Mouse (Mus musculus): ENCODE data around the gene Zmynd11.

Gene Zmynd11

DNA sequence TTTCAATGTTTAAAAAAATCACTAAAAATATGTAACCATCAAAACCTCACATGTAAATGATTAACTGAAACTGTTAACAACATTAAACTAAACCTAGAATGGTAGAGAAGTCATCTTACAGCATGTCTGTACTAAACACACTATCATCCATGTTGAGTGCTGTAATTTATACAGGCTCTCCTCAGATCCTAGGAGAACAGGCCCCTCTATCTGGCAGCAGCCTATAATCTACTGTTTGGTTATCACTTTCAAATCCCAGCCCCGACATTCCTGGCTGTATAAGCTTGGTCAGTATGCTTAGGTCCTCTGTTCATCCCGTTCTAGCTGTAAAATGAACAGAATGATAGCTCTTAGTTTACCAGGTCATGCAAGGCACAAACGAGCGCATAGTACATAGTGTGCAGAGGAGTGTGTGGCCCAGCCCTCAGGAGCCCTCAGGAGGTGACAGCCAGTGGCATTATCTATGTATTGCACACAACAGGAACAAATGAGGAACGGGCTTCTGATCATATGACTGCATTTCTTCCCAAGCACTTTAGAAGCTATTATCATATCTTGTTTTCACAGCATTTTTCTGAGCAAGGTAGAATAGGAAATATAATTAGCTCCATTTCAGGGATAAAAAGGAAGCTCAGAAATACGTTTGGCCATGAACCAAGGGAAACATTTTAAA is 51.5 kb downstream of the Zmynd11 start:
- no peak for DNase-seq (ENCODE audit: low spot score in 2 of 2)

DNA sequence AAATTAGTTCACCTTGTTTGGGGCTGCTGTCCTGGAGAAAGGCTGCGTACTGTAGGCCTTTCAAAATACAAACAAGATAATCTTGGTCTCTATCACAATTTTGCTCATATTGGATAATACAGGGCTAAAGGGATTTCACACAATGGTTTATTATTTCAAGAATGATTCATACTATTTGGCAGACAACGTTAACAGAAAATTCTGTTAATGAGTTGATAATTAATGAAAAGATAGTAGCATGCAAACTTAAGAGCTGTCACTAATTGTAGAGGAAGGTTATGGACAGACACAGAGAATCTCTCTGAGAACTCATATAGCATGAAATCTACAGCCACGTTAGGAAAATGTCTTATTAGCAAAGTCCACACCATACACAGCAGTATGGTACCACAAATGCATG is 52.2 kb downstream of the Zmynd11 start:
- no peak for DNase-seq (ENCODE audit: low spot score in 2 of 2)

- DNase-seq (ENCODE audit: low spot score in 2 of 2): no peak
Observed at GRCm38 (mm10) chr13:9712409-9712808, 52.7 kb downstream of the Zmynd11 start.

- no peak for DNase-seq (ENCODE audit: low spot score in 2 of 2)
Observed at GRCm38 (mm10) chr13:9708433-9709240, 56.5 kb downstream of the Zmynd11 start.

DNA sequence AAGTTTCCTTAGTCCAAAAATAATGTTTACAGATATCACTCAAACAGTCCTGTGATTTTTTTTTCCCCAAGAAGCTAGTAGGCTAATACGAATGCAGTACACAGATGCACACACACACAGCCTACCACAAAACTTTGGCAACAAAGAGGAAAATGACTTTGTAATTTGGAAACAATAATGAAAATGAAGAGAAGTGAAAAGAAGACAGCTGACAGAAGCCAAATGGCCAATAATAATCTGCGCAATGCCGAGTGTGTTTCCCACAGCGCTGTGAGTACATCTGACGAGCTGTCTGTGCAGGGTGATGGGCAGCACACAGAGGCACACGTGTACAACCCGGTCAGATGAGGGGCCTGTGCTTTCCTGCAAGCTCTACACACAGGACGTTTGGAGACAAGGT is 58.4 kb downstream of the Zmynd11 start:
- no peak for DNase-seq (ENCODE audit: low spot score in 2 of 2)

GRCm38 (mm10) chr13:9702615-9703235 is 62.4 kb downstream of the Zmynd11 start:
- DNase-seq (ENCODE audit: low spot score in 2 of 2): no peak

GRCm38 (mm10) chr13:9697340-9697739 is 67.8 kb downstream of the Zmynd11 start:
- DNase-seq (ENCODE audit: low spot score in 2 of 2): no peak

DNA sequence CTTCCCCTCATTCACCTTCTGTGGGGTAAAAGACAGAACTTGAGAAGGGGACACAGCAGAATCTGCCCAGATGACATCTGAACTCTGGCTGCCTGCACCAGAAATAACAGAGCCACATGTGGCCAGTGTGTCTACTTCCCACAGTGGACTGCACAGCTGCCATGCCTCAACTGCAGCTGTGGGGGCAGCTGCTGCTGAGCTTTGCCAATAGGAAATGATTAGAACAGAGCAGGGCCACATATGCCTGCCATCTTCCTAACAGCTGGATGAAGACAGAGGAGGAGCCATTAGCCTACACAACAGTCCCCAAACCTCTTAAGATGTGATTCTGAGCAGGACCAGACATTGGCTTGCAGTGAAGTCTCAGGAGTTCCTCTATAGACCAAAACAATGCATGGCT is 69.3 kb downstream of the Zmynd11 start:
- no peak for DNase-seq (ENCODE audit: low spot score in 2 of 2)

GRCm38 (mm10) chr13:9695403-9695802 is 69.7 kb downstream of the Zmynd11 start:
- no peak for DNase-seq (ENCODE audit: low spot score in 2 of 2)

GRCm38 (mm10) chr13:9694651-9695050 is 70.5 kb downstream of the Zmynd11 start:
- DNase-seq (ENCODE audit: low spot score in 2 of 2): no peak

DNA sequence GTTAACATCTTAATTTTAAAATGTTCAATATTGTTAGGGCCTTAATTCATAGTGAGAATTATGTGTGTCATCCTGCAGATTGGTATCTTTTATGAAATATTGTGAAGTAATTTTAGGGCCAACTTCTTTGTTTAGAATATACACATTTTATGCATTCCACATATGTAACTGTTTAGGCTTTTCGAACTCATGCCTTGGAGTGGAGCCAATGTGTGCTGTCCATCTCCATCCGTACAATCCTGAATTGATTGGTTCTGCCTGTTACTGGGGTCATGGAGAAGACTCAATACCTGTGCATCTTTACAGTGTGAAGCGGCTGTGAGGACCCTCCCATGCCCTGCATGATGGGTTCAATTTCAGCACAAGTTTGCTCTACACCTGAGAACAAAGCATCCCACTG is 72.3 kb downstream of the Zmynd11 start:
- no peak for DNase-seq (ENCODE audit: low spot score in 2 of 2)

DNA sequence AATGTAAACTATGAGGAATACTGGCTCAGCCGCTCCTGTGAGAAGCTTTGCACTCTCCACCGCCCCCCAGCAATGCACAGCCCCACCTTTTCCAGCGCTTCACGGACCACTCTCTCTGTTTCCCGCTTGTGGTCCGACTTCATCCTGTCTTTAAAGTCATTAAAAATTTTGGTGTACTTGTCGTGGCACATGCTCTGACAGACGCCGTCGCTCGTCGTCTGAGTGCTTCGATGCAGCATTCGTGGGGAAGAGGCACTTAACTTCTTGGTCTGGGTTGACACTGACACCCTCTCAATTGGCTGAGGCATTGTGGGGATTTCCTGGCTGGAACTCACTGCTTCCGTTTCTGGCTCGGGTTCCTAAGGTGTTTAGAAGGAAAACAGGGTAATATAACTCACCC is 75.8 kb downstream of the Zmynd11 start:
- no peak for DNase-seq (ENCODE audit: low spot score in 2 of 2)

GRCm38 (mm10) chr13:9686765-9687164 is 78.4 kb downstream of the Zmynd11 start:
- no peak for DNase-seq (ENCODE audit: low spot score in 2 of 2)

DNA sequence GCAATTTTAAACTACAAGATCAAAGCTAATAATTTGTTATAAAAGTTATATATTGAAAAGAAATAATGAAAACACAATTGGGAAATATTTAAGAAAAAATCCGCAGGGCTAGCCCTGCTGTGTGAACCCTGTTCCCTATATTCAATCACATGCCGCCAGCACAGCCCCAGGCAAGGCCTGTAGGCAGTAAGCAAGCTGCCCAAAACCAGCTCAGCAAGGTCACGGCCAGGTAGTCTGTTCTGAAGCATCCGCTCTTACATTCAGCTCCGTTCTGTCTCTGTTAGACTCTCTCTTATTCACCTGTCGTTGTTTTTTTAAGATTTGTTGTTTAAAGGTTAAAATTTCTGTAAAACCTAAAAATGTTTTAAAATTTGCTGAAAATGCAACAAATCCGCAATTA is 78.9 kb downstream of the Zmynd11 start:
- DNase-seq (ENCODE audit: low spot score in 2 of 2): no peak

DNA sequence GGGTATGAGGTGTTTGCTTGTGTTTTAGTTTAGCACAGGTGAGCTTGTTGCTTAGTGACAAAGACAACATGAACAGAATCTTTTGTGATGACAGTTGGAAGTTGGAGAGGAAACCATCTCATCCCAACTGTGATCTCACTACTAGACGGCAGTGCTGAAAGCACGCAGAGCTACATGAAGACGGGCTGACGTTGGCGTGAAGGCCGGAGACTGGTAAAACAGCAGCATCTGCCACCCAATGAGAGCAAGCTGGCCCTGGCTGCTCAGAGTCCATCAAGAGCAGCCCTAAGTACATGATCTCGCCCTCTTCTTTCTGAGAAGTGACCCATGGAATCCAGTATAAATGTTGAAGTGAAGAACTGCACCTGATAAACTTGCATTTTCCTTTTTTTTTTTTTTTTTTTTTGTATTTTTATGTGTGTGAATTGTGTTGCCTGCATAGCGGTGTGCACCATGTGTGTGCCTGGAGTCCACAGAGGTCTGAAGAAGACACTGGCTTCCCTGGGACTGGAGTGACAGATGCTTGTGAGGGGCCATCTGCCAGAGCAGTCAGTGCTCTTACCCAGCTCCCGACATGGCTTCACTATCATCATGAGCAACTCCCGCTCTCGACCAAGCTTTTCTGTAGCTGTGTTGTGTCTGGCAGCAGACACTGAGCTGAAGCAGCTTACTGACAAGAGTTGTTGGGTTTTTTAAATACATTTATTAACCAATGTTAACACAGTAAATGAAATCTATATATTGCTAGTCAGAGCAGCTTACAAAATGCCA is 80.8 kb downstream of the Zmynd11 start:
- no peak for DNase-seq (ENCODE audit: low spot score in 2 of 2)

DNA sequence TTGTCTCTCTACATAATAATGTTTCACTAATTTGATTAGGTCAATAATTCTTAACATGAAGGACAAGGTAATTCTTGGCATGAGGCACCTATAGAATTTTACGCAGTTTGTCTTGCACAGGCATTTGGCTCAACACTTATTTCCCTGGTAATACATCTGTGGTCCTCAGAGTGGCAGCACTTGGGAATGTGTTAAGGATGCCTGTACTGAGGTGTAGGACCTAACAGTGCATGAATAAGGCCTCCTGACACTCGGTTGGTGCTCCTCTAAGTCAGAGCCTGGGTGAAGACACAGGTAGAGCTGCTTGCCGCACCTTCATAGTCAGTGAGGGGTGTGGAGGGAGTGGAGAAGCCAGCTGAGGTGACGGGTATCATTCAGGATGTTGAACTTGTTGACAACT is 81.8 kb downstream of the Zmynd11 start:
- no peak for DNase-seq (ENCODE audit: low spot score in 2 of 2)

DNA sequence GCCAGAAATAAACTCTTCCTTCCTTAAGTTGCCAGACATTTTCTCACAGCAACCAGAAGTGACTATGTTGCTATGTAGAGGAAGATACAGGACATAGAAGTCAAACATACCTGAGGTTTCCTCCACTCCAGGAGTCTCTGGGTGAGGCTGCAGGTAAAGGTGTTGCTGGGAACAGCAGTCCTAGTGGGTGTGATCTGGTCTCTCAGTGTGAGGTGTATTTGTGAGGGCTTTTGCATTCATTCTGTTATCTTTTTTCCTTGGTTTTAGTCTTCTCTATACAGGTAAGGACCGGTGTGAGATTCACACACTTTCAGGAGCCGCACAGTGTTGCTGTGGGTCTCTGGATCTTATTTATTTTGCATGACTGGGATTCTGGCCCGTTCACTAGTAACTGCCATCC is 83.6 kb downstream of the Zmynd11 start:
- DNase-seq (ENCODE audit: low spot score in 2 of 2): no peak

DNA sequence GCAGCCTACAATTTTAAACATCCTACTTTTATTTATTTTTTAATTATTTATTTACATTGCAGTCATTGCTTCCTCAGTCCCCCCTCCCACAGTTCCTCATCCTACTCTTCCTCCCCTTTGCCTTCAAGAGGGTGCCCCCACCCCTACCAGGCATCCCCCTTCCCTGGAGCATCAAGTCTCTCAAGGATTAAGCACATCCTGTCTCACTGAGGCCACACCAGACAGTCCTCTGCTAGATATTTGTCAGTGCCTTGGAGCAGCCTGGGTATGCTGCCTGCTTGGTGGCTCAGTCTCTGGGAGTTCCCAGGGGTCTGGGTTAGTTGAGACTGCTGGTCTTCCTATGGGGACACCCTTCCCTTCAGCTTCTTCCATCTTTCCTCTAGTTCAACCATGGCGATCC is 91.0 kb downstream of the Zmynd11 start:
- DNase-seq (ENCODE audit: low spot score in 2 of 2): no peak

DNA sequence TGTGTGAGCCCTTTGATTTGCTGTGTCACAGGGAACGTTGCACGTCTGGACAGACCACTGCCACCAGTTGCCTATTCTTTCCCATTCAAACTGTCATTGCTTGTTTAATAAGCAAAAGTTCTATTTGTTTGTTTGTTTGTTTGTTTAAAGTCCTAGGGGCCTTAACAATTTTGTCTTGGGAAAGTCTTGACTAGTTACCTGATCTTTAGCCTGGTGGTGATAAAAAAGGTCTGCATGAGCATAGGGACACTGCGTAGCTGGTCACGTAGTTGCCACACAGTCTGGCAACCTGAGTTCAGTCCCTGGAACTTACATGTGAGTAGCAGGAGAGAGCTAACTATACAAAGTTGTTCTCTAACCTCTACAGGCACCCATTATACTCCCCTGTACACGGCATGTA is 95.9 kb downstream of the Zmynd11 start:
- no peak for DNase-seq (ENCODE audit: low spot score in 2 of 2)

DNA sequence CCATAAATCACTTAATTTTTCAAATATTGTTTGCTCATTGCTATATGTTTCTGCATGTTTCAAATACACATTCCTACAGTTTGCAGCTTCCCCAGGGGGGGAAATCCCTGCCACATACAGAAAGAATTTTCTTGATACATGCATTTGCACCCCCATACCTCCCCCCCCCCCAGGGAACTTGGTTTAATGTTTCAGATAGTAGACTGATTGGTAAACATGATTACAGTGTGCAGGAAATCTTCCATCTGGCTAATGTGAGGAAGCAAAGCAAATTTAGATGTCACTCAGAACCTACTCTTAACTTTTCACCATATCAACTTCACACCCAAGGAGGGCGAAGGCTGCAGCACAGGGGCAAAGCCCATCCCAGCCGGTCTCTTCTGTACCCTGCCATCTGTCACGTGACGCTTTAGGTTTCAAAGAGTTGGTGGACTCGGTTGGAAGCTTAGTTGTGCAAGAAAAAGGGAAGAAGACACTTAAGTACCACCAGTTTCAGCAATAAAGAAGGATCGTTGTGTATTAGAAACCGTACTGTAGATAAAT is 97.1 kb downstream of the Zmynd11 start:
- no peak for DNase-seq (ENCODE audit: low spot score in 2 of 2)

DNA sequence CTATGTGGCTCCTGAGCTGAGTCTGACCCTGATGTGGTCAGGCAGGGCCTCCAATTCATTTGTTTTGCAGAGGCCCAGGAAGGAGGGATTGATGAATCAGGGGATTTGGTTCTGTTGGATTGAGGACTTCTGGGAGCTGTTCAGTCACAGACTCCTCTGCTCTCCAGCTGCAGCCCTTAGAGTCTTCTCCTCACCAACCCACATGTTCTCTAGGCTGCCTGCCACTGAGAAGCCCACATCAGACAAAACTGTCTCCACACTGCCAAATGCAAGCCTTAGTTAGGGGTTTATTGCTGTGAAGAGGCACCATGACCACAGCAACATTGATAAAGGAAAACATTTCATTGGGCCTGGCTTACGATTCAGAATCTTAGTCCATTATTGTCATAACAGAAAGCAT is 101.5 kb downstream of the Zmynd11 start:
- no peak for DNase-seq (ENCODE audit: low spot score in 2 of 2)

- DNase-seq (ENCODE audit: low spot score in 2 of 2): no peak
Observed at GRCm38 (mm10) chr13:9660711-9661110, 104.4 kb downstream of the Zmynd11 start.
